In genomic region chr11:32197766-32198165, GRCm38 (mm10) we compare ENCODE assay signal across 25 mouse cellular contexts. TPM values are rescaled to one million over a fixed set of nuclear protein-coding genes. Genes with fewer than 3 reads are reported as not detected.
"Had no signal": no experiment of that assay in that cellular context is flagged by ENCODE, and none has a peak within 500 bp of the region (broad histone marks: within the 10 kb centered on the region; RNA-seq: fewer than 3 reads in every experiment).

No protein-coding gene starts in this region.

- H3K27me3 ChIP-seq: midbrain, embryonic 15.5 days; neural tube, embryonic 13.5 days; stomach, embryonic 15.5 days had no signal

- H3K4me3 ChIP-seq: layer of hippocampus, adult 2 months; left cerebral cortex, adult 2 months; liver, embryonic 13.5 days; midbrain, embryonic 12.5 days; midbrain, embryonic 15.5 days; myocyte; neural tube, embryonic 13.5 days; stomach, embryonic 15.5 days had no signal

- DNase-seq: kidney, adult 2 months; kidney, postnatal 25 days; layer of hippocampus, postnatal 36 days; liver, embryonic 13.5 days; lung, adult 2 months; lung, postnatal 14 days; retina, postnatal 1 day; right cerebral cortex, postnatal 25 days; thymus, adult 2 months had no signal

- H3K9ac ChIP-seq: liver, embryonic 13.5 days; midbrain, embryonic 12.5 days; midbrain, embryonic 15.5 days; neural tube, embryonic 13.5 days; stomach, embryonic 15.5 days had no signal

- H3K4me1 ChIP-seq: midbrain, embryonic 12.5 days; midbrain, embryonic 15.5 days; neural tube, embryonic 13.5 days; stomach, embryonic 15.5 days had no signal

- ATAC-seq: midbrain, embryonic 15.5 days had no signal

- H3K9me3 ChIP-seq: liver, embryonic 13.5 days; midbrain, embryonic 12.5 days; midbrain, embryonic 15.5 days; neural tube, embryonic 13.5 days; stomach, embryonic 15.5 days had no signal

- H3K36me3 ChIP-seq: liver, embryonic 13.5 days; midbrain, embryonic 12.5 days; midbrain, embryonic 15.5 days; neural tube, embryonic 13.5 days; stomach, embryonic 15.5 days had no signal

- H3K27ac ChIP-seq: kidney, postnatal 0 days; layer of hippocampus, adult 2 months; left cerebral cortex, adult 2 months; liver, embryonic 13.5 days; midbrain, embryonic 12.5 days; midbrain, embryonic 15.5 days; neural tube, embryonic 13.5 days; stomach, embryonic 15.5 days had no signal

- H3K4me2 ChIP-seq: liver, embryonic 13.5 days; midbrain, embryonic 12.5 days; midbrain, embryonic 15.5 days; neural tube, embryonic 13.5 days; stomach, embryonic 15.5 days had no signal

RNA-seq across cellular contexts. Expression of gene Il9r, which starts 2.3 kb away (rescaled TPM):
- total RNA-seq: layer of hippocampus, adult 2 months; layer of hippocampus, postnatal 10 days; layer of hippocampus, postnatal 36 days; left cerebral cortex, adult 2 months; left cerebral cortex, postnatal 10 days; left cerebral cortex, postnatal 36 days; liver, adult 2 months; megakaryocyte-erythroid progenitor cell, adult 5-6 weeks had no signal
- polyA plus RNA-seq: kidney, embryonic 14.5 days; kidney, postnatal 0 days; limb, embryonic 11.5 days; liver, embryonic 16.5 days; midbrain, embryonic 12.5 days; midbrain, embryonic 15.5 days; neural tube, embryonic 13.5 days had no signal

RNA-seq across cellular contexts. Expression of gene Rhbdf1, which starts 24.3 kb away (rescaled TPM):
- total RNA-seq: megakaryocyte-erythroid progenitor cell, adult 5-6 weeks had no signal
